Mouse (Mus musculus): ENCODE measurements at regions not wholly inside any gene's neighbourhood (a gene's known extent, or its start where the extent isn't known, plus 50 kb on each side); places are given as distances from the start of the nearest gene placed in this dataset.

DNA sequence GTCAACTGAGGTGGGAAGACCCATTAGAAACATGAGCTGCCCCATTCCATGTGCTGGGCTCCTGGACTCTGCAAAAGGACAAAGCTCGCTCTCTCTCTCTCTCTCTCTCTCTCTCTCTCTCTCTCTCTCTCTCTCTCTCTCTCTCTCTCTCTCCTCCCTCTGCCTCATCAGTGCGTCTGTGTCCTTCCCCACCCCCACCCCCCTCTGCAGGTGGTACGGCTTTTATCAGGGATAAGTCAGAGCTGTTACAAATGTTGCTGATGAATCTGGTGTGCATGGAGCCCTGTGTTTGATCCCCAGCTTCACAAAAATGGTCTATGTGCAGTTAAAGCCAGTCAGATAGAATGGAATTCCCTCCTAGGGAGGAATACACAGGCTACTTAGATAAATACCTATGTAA is 247.8 kb upstream of the Smlr1 start:
- TF ChIP-seq POLR2A (IDR thresholded peaks at IDR 0.05; ENCODE audit: low read depth, low read length), result no peak
- TF ChIP-seq CTCF (conservative IDR thresholded peaks at IDR 0.05; ENCODE audit: insufficient read depth, insufficient read length, low read depth, low read length), result no peak
